Mouse (Mus musculus): ENCODE results near the gene Pigyl. TPM values are rescaled to one million over a fixed set of nuclear protein-coding genes. Genes with fewer than 3 reads are reported as not detected.

The Pigyl gene
- total RNA-seq (2021), result 10 to 100 TPM; 29.3 to 30.3 TPM
- long read RNA-seq, experiment 1, transcript Pigyl-201 (2 exons, 695 nt), result major isoform, 27 of 29 reads
- long read RNA-seq, experiment 1, partial matches to known transcripts, result 0 of 29 reads
- long read RNA-seq, experiment 1, other reads (novel, unspliced or antisense), result 1 of 29 reads
- long read RNA-seq, experiment 2, transcript Pigyl-201 (2 exons, 695 nt), result major isoform, 49 of 50 reads
- long read RNA-seq, experiment 2, partial matches to known transcripts, result 1 of 50 reads
- long read RNA-seq, experiment 2, other reads (novel, unspliced or antisense), result 0 of 50 reads

GRCm38 (mm10) chr9:22156497-22157245, at the start of gene Pigyl:
Gene Pigyl (plus strand): TSS chr9:22156846.
- DNase-seq, result peak; percentile 100
- intact Hi-C loops (cut with DNase I; ENCODE audit: low total_unique reads), result no loop called here

- intact Hi-C loops (cut with DNase I; ENCODE audit: low total_unique reads), result no loop called here
Measured at GRCm38 (mm10) chr9:22108194-22108593, 48.5 kb upstream of the Pigyl start.

GRCm38 (mm10) chr9:22115635-22116034, 41.0 kb upstream of the Pigyl start:
- intact Hi-C loops (cut with DNase I; ENCODE audit: low total_unique reads), result no loop called here
- no peak for DNase-seq

More at GRCm38 (mm10) chr9:22108194-22108593, 48.5 kb upstream of the Pigyl start:
- DNase-seq, result no peak

- DNase-seq, result no peak
- intact Hi-C loops (cut with DNase I; ENCODE audit: low total_unique reads), result no loop called here
Measured at GRCm38 (mm10) chr9:22116086-22116485, 40.6 kb upstream of the Pigyl start.

GRCm38 (mm10) chr9:22116740-22117426, 39.8 kb upstream of the Pigyl start, which contains the start of gene Elof1:
Gene Elof1 (minus strand): TSS chr9:22117172.
- intact Hi-C loops (cut with DNase I; ENCODE audit: low total_unique reads), result no loop called here
- DNase-seq, result peak; percentile 91

- intact Hi-C loops (cut with DNase I; ENCODE audit: low total_unique reads), result no loop called here
- DNase-seq, result no peak
Measured at GRCm38 (mm10) chr9:22117754-22118456, 38.7 kb upstream of the Pigyl start.

- intact Hi-C loops (cut with DNase I; ENCODE audit: low total_unique reads), result no loop called here
- DNase-seq, result no peak
Measured at GRCm38 (mm10) chr9:22119543-22119942, 37.1 kb upstream of the Pigyl start.

GRCm38 (mm10) chr9:22121545-22121944, 35.1 kb upstream of the Pigyl start:
- DNase-seq, result no peak
- intact Hi-C loops (cut with DNase I; ENCODE audit: low total_unique reads), result no loop called here

- intact Hi-C loops (cut with DNase I; ENCODE audit: low total_unique reads), result no loop called here
- DNase-seq, result no peak
Measured at GRCm38 (mm10) chr9:22122005-22122404, 34.6 kb upstream of the Pigyl start.

- DNase-seq, result no peak
- intact Hi-C loops (cut with DNase I; ENCODE audit: low total_unique reads), result no loop called here
Measured at GRCm38 (mm10) chr9:22123069-22123609, 33.5 kb upstream of the Pigyl start.

- no peak for DNase-seq
- intact Hi-C loops (cut with DNase I; ENCODE audit: low total_unique reads), result no loop called here
Measured at GRCm38 (mm10) chr9:22124169-22124568, 32.5 kb upstream of the Pigyl start.

- intact Hi-C loops (cut with DNase I; ENCODE audit: low total_unique reads), result no loop called here
- no peak for DNase-seq
Measured at GRCm38 (mm10) chr9:22125246-22126027, 31.2 kb upstream of the Pigyl start.

- intact Hi-C loops (cut with DNase I; ENCODE audit: low total_unique reads), result no loop called here
- DNase-seq, result peak; percentile 34
Measured at GRCm38 (mm10) chr9:22131226-22131981, 25.2 kb upstream of the Pigyl start.

- no peak for DNase-seq
- intact Hi-C loops (cut with DNase I; ENCODE audit: low total_unique reads), result no loop called here
Measured at GRCm38 (mm10) chr9:22132220-22132619, 24.4 kb upstream of the Pigyl start.

GRCm38 (mm10) chr9:22134246-22134890, 22.3 kb upstream of the Pigyl start:
- DNase-seq, result no peak
- intact Hi-C loops (cut with DNase I; ENCODE audit: low total_unique reads), result no loop called here

GRCm38 (mm10) chr9:22134988-22135643, 21.5 kb upstream of the Pigyl start:
- intact Hi-C loops (cut with DNase I; ENCODE audit: low total_unique reads), result no loop called here
- no peak for DNase-seq
